Mouse (Mus musculus): ENCODE measurements around the gene Gcgr.

GRCm38 (mm10) chr11:120555260-120555659 is 24.8 kb downstream of the Gcgr start:
- TF ChIP-seq CTCF (IDR thresholded peaks at IDR 0.05; ENCODE audit: extremely low read depth, insufficient read depth, low read length) (no peak), POLR2A (IDR thresholded peaks at IDR 0.05; ENCODE audit: extremely low read depth, insufficient read depth, low read length) (no peak)
